Mouse (Mus musculus) brain, embryonic 14.5 days (tissue): ENCODE measurements at regions not wholly inside any gene's neighbourhood (a gene's known extent, or its start where the extent isn't known, plus 50 kb on each side); places are given as distances from the start of the nearest gene placed in this dataset.
A peak's percentile ranks its signal among the peaks of the same experiment; 100 is the strongest.

Source experiments
- DNase-seq: peaks from one replicate; pipeline ENCODE4 v3.0.0-alpha.2; 2011; ENCODE audit warnings: low read depth
- CTCF ChIP-seq: fragments of 200-500 bp; IDR thresholded peaks from 2 replicates; pipeline ENCODE4 v1.5.1; 2012; ENCODE audit warnings: inconsistent platforms, mild to moderate bottlenecking, moderate library complexity, borderline replicate concordance; ENCODE audit not compliant: insufficient read depth, insufficient read length; ENCODE audit errors: extremely low read depth
- POLR2A ChIP-seq: fragments of 200-500 bp; IDR thresholded peaks from 2 replicates; pipeline ENCODE4 v1.6.1; 2012; ENCODE audit warnings: mild to moderate bottlenecking, inconsistent platforms, borderline replicate concordance; ENCODE audit not compliant: poor library complexity, insufficient read depth, insufficient read length, severe bottlenecking; ENCODE audit errors: extremely low read depth

GRCm38 (mm10) chr2:173843671-173844070 lies 106.4 kb downstream of the Vapb start:
- TF ChIP-seq POLR2A (no peak), CTCF (no peak)
- DNase-seq = no peak

DNA sequence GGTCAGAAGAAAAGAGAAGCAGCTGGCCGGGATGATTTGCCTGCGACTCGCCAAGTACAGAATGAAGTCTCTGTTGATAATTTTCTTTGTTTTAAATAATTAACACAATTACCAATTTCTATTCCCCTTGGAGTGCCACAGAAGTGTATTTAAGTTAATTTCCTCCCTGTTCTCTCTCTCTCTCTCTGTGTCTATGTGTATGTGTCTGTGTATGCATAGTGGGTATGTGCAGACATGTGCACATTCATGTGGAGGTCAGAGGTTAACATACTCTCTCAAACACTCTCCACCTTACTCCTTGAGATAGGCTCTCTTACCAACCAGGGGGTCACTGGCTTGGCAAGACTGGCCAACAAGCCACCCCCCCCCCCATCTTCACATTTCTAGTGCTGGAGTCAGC lies 107.2 kb downstream of the Vapb start:
- no peak for DNase-seq

GRCm38 (mm10) chr2:173845155-173846029 lies 108.1 kb downstream of the Vapb start:
- TF ChIP-seq CTCF (no peak), POLR2A (no peak)
- DNase-seq = no peak

More for the DNA sequence above, 107.2 kb downstream of the Vapb start:
- TF ChIP-seq CTCF (no peak), POLR2A (no peak)

GRCm38 (mm10) chr2:173851054-173851453 lies 113.7 kb downstream of the Vapb start:
- no peak for DNase-seq
- TF ChIP-seq CTCF (no peak), POLR2A (no peak)

GRCm38 (mm10) chr2:173854172-173854723 lies 116.9 kb downstream of the Vapb start:
- DNase-seq = peak; percentile 37
- TF ChIP-seq POLR2A (no peak), CTCF (no peak)

DNA sequence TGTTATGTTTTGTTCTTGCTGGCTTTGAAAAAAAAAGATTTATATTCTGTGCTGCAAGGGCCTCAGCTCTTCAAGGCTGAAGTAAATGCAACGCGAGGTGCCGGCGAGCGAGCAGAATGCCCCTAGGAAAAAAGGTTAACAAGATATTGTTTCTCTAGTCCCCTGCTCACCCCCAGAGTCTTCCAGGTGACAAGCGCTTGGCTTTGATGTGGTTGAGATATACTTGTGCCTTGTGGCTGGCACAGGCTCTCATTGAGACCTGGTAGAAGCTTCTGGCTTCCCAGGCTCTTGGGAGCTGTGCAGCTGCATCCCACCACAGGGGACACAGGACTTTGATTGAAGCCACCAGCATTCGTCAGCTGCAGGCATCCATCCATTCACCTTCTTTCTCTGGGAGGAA lies 117.5 kb downstream of the Vapb start:
- peak; percentile 31 for DNase-seq
- TF ChIP-seq POLR2A (no peak), CTCF (no peak)

DNA sequence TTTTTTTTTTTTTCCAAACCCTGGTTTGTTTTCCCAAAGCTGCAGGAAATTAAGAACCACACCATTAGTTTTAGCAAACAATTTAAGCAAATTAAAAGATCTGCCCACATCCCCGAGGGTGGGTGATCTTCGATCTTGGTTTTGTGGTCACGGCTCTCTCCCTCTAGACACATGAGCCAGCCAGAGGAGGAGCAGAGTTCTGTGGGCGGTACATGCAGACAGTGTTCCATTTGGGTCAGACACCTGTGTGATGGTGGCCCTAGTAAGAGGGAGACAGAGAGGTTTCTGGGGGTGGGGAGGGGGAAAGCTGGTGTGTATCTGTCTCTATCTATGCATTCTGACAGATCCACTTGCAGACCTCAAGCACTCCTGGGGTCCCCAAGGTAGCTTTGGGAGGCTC lies 118.0 kb downstream of the Vapb start:
- TF ChIP-seq CTCF = no peak
- TF ChIP-seq POLR2A = no peak
- DNase-seq = no peak

GRCm38 (mm10) chr2:173857006-173857405 lies 119.7 kb downstream of the Vapb start:
- TF ChIP-seq CTCF (no peak), POLR2A (no peak)
- no peak for DNase-seq

- no peak for TF ChIP-seq CTCF
- TF ChIP-seq POLR2A = no peak
- DNase-seq = no peak
These were observed 135.7 kb downstream of the Vapb start for GRCm38 (mm10) chr2:173873048-173873447.
